Mouse (Mus musculus): ENCODE data around the gene Eme2. TPM values are rescaled to one million over a fixed set of nuclear protein-coding genes. Genes with fewer than 3 reads are reported as not detected.

The Eme2 gene
- polyA plus RNA-seq, 1 experiment from 2014 or later = 24.2 TPM

- no peak overlapping the region for H3K4me3 ChIP-seq (ENCODE audit: low read depth, low read length)
- no peaks in the 10 kb centered on the region for H3K4me1 ChIP-seq (replicated peaks; ENCODE audit: control insufficient read depth, insufficient read depth, low read length)
- no peak for DNase-seq (ENCODE audit: low spot score)
- H3K36me3 ChIP-seq (ENCODE audit: control insufficient read depth, insufficient read depth, low read length) = no peaks in the 10 kb centered on the region
- H3K9me3 ChIP-seq (ENCODE audit: control insufficient read depth, low read length) = no peaks in the 10 kb centered on the region
- no peaks in the 10 kb centered on the region for H3K27me3 ChIP-seq (ENCODE audit: control insufficient read depth, insufficient read depth, low read length)
- H3K4me2 ChIP-seq (replicated peaks; ENCODE audit: low read depth, low read length) = no peak overlapping the region
- no peak overlapping the region for H3K9ac ChIP-seq (ENCODE audit: low read depth, low read length)
- WGBS = 57% methylated on average over 2 of the region's 2 CpGs
- ATAC-seq (ENCODE audit: low FRiP score) = no peak
- H3K27ac ChIP-seq (ENCODE audit: low read depth, low read length) = no peak overlapping the region
Measured at GRCm38 (mm10) chr17:24842631-24843030, 52.3 kb downstream of the Eme2 start.

- H3K4me3 ChIP-seq (ENCODE audit: low read depth, low read length) = no peak overlapping the region
- H3K4me1 ChIP-seq (replicated peaks; ENCODE audit: control insufficient read depth, insufficient read depth, low read length) = no peaks in the 10 kb centered on the region
- no peak overlapping the region for H3K27ac ChIP-seq (ENCODE audit: low read depth, low read length)
- H3K36me3 ChIP-seq (ENCODE audit: control insufficient read depth, insufficient read depth, low read length) = no peaks in the 10 kb centered on the region
- no peaks in the 10 kb centered on the region for H3K27me3 ChIP-seq (ENCODE audit: control insufficient read depth, insufficient read depth, low read length)
- WGBS = 54% methylated on average over 4 of the region's 4 CpGs
- DNase-seq (ENCODE audit: low spot score) = no peak
- no peak overlapping the region for H3K9ac ChIP-seq (ENCODE audit: low read depth, low read length)
- no peak for ATAC-seq (ENCODE audit: low FRiP score)
- no peak overlapping the region for H3K4me2 ChIP-seq (replicated peaks; ENCODE audit: low read depth, low read length)
- no peaks in the 10 kb centered on the region for H3K9me3 ChIP-seq (ENCODE audit: control insufficient read depth, low read length)
Measured at GRCm38 (mm10) chr17:24841133-24841532, 53.8 kb downstream of the Eme2 start.

GRCm38 (mm10) chr17:24840341-24840740 is 54.5 kb downstream of the Eme2 start:
- no peak for DNase-seq (ENCODE audit: low spot score)
- no peaks in the 10 kb centered on the region for H3K4me1 ChIP-seq (replicated peaks; ENCODE audit: control insufficient read depth, insufficient read depth, low read length)
- no peak overlapping the region for H3K9ac ChIP-seq (ENCODE audit: low read depth, low read length)
- no peak for ATAC-seq (ENCODE audit: low FRiP score)
- no peak overlapping the region for H3K27ac ChIP-seq (ENCODE audit: low read depth, low read length)
- no peaks in the 10 kb centered on the region for H3K27me3 ChIP-seq (ENCODE audit: control insufficient read depth, insufficient read depth, low read length)
- no peaks in the 10 kb centered on the region for H3K36me3 ChIP-seq (ENCODE audit: control insufficient read depth, insufficient read depth, low read length)
- no peak overlapping the region for H3K4me2 ChIP-seq (replicated peaks; ENCODE audit: low read depth, low read length)
- WGBS = 68% methylated on average over 5 of the region's 5 CpGs
- H3K9me3 ChIP-seq (ENCODE audit: control insufficient read depth, low read length) = no peaks in the 10 kb centered on the region
- no peak overlapping the region for H3K4me3 ChIP-seq (ENCODE audit: low read depth, low read length)

GRCm38 (mm10) chr17:24839842-24840241 is 55.0 kb downstream of the Eme2 start, which contains the start of gene Hagh:
TSS of gene Hagh (plus strand) at chr17:24840143.
- Histone ChIP-seq H3K27me3 (ENCODE audit: control insufficient read depth, insufficient read depth, low read length) (no peaks in the 10 kb centered on the region), H3K4me1 (replicated peaks; ENCODE audit: control insufficient read depth, insufficient read depth, low read length) (no peaks in the 10 kb centered on the region), H3K9ac (ENCODE audit: low read depth, low read length) (no peak within 1 kb of the TSS), H3K4me2 (replicated peaks; ENCODE audit: low read depth, low read length) (no peak within 1 kb of the TSS), H3K27ac (ENCODE audit: low read depth, low read length) (no peak within 1 kb of the TSS), H3K4me3 (ENCODE audit: low read depth, low read length) (no peak within 1 kb of the TSS), H3K36me3 (ENCODE audit: control insufficient read depth, insufficient read depth, low read length) (no peaks in the 10 kb centered on the region), H3K9me3 (ENCODE audit: control insufficient read depth, low read length) (no peaks in the 10 kb centered on the region)
- no peak for ATAC-seq (ENCODE audit: low FRiP score)
- WGBS = 70% methylated on average over 8 of the region's 8 CpGs
- no peak for DNase-seq (ENCODE audit: low spot score)

Other genes starting within 250 kb of the Eme2 start
- gene Slc9a3r2, start 244.8 kb downstream of the Eme2 start, polyA plus RNA-seq (2014; fragmentation: Nextera tagmentation; extraction: Ambion mirVana) = 36.0 and 36.3 TPM in 2 replicates
- not detected in 2 replicates for gene Npw, start 236.6 kb downstream of the Eme2 start, polyA plus RNA-seq (2014; fragmentation: Nextera tagmentation; extraction: Ambion mirVana)
- gene Zfp598, start 225.4 kb downstream of the Eme2 start, polyA plus RNA-seq (2014; fragmentation: Nextera tagmentation; extraction: Ambion mirVana) = 24.7 and 24.8 TPM in 2 replicates
- 11.9 and 12.1 TPM in 2 replicates for gene Syngr3, start 205.1 kb downstream of the Eme2 start, polyA plus RNA-seq (2014; fragmentation: Nextera tagmentation; extraction: Ambion mirVana)
- 44.3 and 47.5 TPM in 2 replicates for gene Gfer, start 198.9 kb downstream of the Eme2 start, polyA plus RNA-seq (2014; fragmentation: Nextera tagmentation; extraction: Ambion mirVana)
- 1.5 and 1.7 TPM in 2 replicates for gene Noxo1, start 198.9 kb downstream of the Eme2 start, polyA plus RNA-seq (2014; fragmentation: Nextera tagmentation; extraction: Ambion mirVana)
- 83.7 and 101 TPM in 2 replicates for gene Tbl3, start 187.4 kb downstream of the Eme2 start, polyA plus RNA-seq (2014; fragmentation: Nextera tagmentation; extraction: Ambion mirVana)
- not detected in 2 replicates for gene Rnf151, start 177.0 kb downstream of the Eme2 start, polyA plus RNA-seq (2014; fragmentation: Nextera tagmentation; extraction: Ambion mirVana)
- gene Rps2, start 177.0 kb downstream of the Eme2 start, polyA plus RNA-seq (2014; fragmentation: Nextera tagmentation; extraction: Ambion mirVana) = 1,264 and 1,299 TPM in 2 replicates
- gene Ndufb10, start 170.6 kb downstream of the Eme2 start, polyA plus RNA-seq (2014; fragmentation: Nextera tagmentation; extraction: Ambion mirVana) = 198 and 223 TPM in 2 replicates
- gene Rpl3l, start 167.3 kb downstream of the Eme2 start, polyA plus RNA-seq (2014; fragmentation: Nextera tagmentation; extraction: Ambion mirVana) = 0.11 TPM in 1 of 2 replicates, not detected in the other
- 21.1 and 22.8 TPM in 2 replicates for gene Msrb1, start 158.4 kb downstream of the Eme2 start, polyA plus RNA-seq (2014; fragmentation: Nextera tagmentation; extraction: Ambion mirVana)
- gene Hs3st6, start 142.1 kb downstream of the Eme2 start, polyA plus RNA-seq (2014; fragmentation: Nextera tagmentation; extraction: Ambion mirVana) = 1.5 and 2.3 TPM in 2 replicates
- not detected in 2 replicates for gene Meiob, start 90.8 kb downstream of the Eme2 start, polyA plus RNA-seq (2014; fragmentation: Nextera tagmentation; extraction: Ambion mirVana)
- 31.5 and 32.0 TPM in 2 replicates for gene Hagh, start 54.9 kb downstream of the Eme2 start, polyA plus RNA-seq (2014; fragmentation: Nextera tagmentation; extraction: Ambion mirVana)
- 18.4 and 23.5 TPM in 2 replicates for gene Fahd1, start 44.7 kb downstream of the Eme2 start, polyA plus RNA-seq (2014; fragmentation: Nextera tagmentation; extraction: Ambion mirVana)
- gene Igfals, start 29.1 kb downstream of the Eme2 start, polyA plus RNA-seq (2014; fragmentation: Nextera tagmentation; extraction: Ambion mirVana) = 0.12 and 0.40 TPM in 2 replicates
- gene Nubp2, start 8.7 kb downstream of the Eme2 start, polyA plus RNA-seq (2014; fragmentation: Nextera tagmentation; extraction: Ambion mirVana) = 77.6 and 84.2 TPM in 2 replicates
- 43.4 and 46.5 TPM in 2 replicates for gene Spsb3, start 8.4 kb downstream of the Eme2 start, polyA plus RNA-seq (2014; fragmentation: Nextera tagmentation; extraction: Ambion mirVana)
- gene Mrps34, start within 50 bp of the Eme2 start, polyA plus RNA-seq (2014; fragmentation: Nextera tagmentation; extraction: Ambion mirVana) = 70.5 and 73.3 TPM in 2 replicates
- gene Nme3, start 1.4 kb upstream of the Eme2 start, polyA plus RNA-seq (2014; fragmentation: Nextera tagmentation; extraction: Ambion mirVana) = 45.9 and 49.7 TPM in 2 replicates
- 39.1 and 50.9 TPM in 2 replicates for gene Mapk8ip3, start 41.9 kb upstream of the Eme2 start, polyA plus RNA-seq (2014; fragmentation: Nextera tagmentation; extraction: Ambion mirVana)
- gene Jpt2, start 65.6 kb upstream of the Eme2 start, polyA plus RNA-seq (2014; fragmentation: Nextera tagmentation; extraction: Ambion mirVana) = 214 and 237 TPM in 2 replicates
- 11.2 and 15.1 TPM in 2 replicates for gene Cramp1l, start 120.7 kb upstream of the Eme2 start, polyA plus RNA-seq (2014; fragmentation: Nextera tagmentation; extraction: Ambion mirVana)
- gene Ift140, start 121.0 kb upstream of the Eme2 start, polyA plus RNA-seq (2014; fragmentation: Nextera tagmentation; extraction: Ambion mirVana) = 15.9 and 17.5 TPM in 2 replicates
- gene Tmem204, start 188.5 kb upstream of the Eme2 start, polyA plus RNA-seq (2014; fragmentation: Nextera tagmentation; extraction: Ambion mirVana) = 9.3 and 10.7 TPM in 2 replicates
- gene Telo2, start 220.9 kb upstream of the Eme2 start, polyA plus RNA-seq (2014; fragmentation: Nextera tagmentation; extraction: Ambion mirVana) = 23.5 and 28.8 TPM in 2 replicates
- gene Ptx4, start 225.7 kb upstream of the Eme2 start, polyA plus RNA-seq (2014; fragmentation: Nextera tagmentation; extraction: Ambion mirVana) = not detected in 2 replicates
- 16.6 and 18.7 TPM in 2 replicates for gene Clcn7, start 238.3 kb upstream of the Eme2 start, polyA plus RNA-seq (2014; fragmentation: Nextera tagmentation; extraction: Ambion mirVana)